Mouse (Mus musculus): ENCODE measurements around the gene Srrm2.

DNA sequence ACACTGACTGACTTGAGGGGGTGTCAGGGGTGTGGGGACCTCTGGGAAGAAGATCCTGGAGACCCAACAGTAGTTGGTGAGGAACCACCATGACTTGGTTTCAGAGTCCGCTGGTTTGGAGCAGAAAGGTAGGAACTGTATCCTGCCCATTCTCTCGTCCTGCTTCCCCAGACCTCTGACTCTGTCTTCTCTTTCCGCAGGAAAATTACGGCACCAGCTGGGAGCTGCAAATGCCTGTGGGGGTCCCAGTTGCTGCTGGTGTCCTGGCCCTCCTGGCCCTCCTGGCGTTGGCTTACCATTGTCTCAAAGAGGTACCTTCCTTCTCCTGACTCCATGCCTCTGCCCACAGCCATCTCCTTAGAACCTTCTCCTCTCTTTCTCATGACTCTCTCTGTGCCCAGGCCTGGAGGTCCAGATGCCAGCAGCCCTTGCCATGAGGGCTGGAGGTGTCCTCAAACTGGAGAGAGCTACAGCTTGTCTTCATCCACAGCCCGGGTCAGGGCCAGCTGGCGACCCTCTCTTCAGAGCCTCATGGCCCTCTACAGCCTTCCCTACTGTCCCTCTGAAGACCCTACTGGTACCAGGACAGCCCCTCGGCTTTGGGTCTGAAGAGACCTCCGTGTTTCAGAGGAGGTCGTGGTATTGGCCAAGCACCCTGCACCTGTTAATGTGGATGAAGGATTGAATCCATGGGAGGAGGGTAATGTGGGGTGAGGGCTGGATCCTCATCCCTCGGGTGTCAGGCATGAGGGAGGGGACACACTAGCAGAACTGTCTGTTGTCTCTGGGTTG is 40.7 kb upstream of the Srrm2 start:
- no peak for TF ChIP-seq CTCF (IDR thresholded peaks at IDR 0.05; ENCODE audit: control insufficient read depth, insufficient read depth, low read length)
- no peak for TF ChIP-seq POLR2A (IDR thresholded peaks at IDR 0.05; ENCODE audit: borderline replicate concordance, control insufficient read depth, low read depth, low read length)
